Mouse (Mus musculus): ENCODE data around the gene Tenm3. TPM values are rescaled to one million over a fixed set of nuclear protein-coding genes. Genes with fewer than 3 reads are reported as not detected.

Tenm3 gene
- polyA plus RNA-seq, 2 experiments, result 38.0 to 48.1 TPM

- Histone ChIP-seq H3K4me2 (replicated peaks; ENCODE audit: low read depth, low read length, severe bottlenecking) (no peak overlapping the region), H3K9ac (ENCODE audit: low read depth, low read length, severe bottlenecking) (no peak overlapping the region), H3K36me3 (ENCODE audit: control insufficient read depth, insufficient read depth, low read length) (peaks cover 4% of the 10 kb centered on the region; the same call in 1 of the 2 replicates), H3K4me3 (replicated peaks; ENCODE audit: low read length) (no peak overlapping the region), H3K9me3 (ENCODE audit: control insufficient read depth, low read length) (no peaks in the 10 kb centered on the region), H3K27ac (replicated peaks; ENCODE audit: low read depth, low read length) (no peak overlapping the region), H3K4me1 (ENCODE audit: control insufficient read depth, insufficient read depth, low read length) (no peaks in the 10 kb centered on the region), H3K27me3 (ENCODE audit: control insufficient read depth, insufficient read depth, low read length) (no peaks in the 10 kb centered on the region)
- WGBS, result 86% methylated on average over 5 of the region's 5 CpGs
- ATAC-seq (ENCODE audit: low FRiP score, low read depth), result no peak
- TF ChIP-seq POLR2A (IDR thresholded peaks at IDR 0.05; ENCODE audit: borderline replicate concordance, extremely low read depth, insufficient read depth, insufficient read length), result no peak
- DNase-seq (ENCODE audit: low spot score), result no peak
These were observed 468.6 kb downstream of the Tenm3 start for GRCm38 (mm10) chr8:48375183-48375582.

DNA sequence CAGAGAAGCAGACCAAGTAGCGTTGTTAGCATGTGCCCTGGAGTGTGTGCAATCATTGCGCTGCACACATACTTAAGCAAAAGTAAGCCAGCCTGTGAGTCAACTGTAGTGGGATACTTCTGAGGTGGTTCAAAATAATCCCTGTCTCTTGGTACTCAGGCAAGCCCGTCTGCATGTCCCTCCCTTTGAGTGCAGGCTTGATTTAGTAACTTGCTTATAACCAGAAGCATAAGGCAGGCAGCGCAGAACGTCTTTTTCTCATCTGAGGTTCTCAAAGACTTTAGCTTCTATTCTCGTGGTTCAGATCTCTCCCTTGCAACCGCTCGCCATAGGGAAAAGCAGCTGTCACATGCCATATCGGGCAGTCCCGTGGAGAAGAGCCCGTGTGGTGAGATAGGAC, 470.3 kb downstream of the Tenm3 start:
- DNase-seq (ENCODE audit: low spot score) (no peak), ATAC-seq (ENCODE audit: low FRiP score, low read depth) (no peak)
- H3K4me3 ChIP-seq (replicated peaks; ENCODE audit: low read length), result no peak overlapping the region
- H3K4me1 ChIP-seq (ENCODE audit: control insufficient read depth, insufficient read depth, low read length), result no peaks in the 10 kb centered on the region
- H3K9ac ChIP-seq (ENCODE audit: low read depth, low read length, severe bottlenecking), result no peak overlapping the region
- no peaks in the 10 kb centered on the region for H3K27me3 ChIP-seq (ENCODE audit: control insufficient read depth, insufficient read depth, low read length)
- no peaks in the 10 kb centered on the region; the same call in 1 of the 2 replicates for H3K36me3 ChIP-seq (ENCODE audit: control insufficient read depth, insufficient read depth, low read length)
- no peak for TF ChIP-seq POLR2A (IDR thresholded peaks at IDR 0.05; ENCODE audit: borderline replicate concordance, extremely low read depth, insufficient read depth, insufficient read length)
- no peak overlapping the region for H3K4me2 ChIP-seq (replicated peaks; ENCODE audit: low read depth, low read length, severe bottlenecking)
- H3K9me3 ChIP-seq (ENCODE audit: control insufficient read depth, low read length), result no peaks in the 10 kb centered on the region
- H3K27ac ChIP-seq (replicated peaks; ENCODE audit: low read depth, low read length), result no peak overlapping the region
- WGBS, result 82% methylated on average over 11 of the region's 11 CpGs

DNA sequence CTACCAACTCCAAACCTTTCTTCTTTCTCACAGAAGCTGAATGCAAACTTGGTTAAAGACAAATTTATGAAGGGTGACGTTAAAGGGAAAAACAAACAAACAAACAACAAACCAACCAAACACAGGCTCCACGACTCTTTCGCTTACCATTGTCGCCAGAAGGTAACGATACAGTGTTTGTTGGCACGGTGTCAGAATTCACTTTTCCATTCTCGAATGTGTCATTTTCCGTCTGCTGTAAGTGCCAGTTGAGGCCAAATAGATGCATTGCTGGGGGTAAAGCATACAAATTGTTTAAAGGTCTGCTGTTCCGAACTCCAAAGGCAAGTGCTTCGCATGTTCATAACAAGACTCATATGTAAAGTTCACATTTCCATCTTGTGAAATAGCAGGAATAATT, 476.6 kb downstream of the Tenm3 start:
- no peak overlapping the region for H3K4me3 ChIP-seq (replicated peaks; ENCODE audit: low read length)
- H3K4me1 ChIP-seq (ENCODE audit: control insufficient read depth, insufficient read depth, low read length), result no peaks in the 10 kb centered on the region
- no peak for TF ChIP-seq POLR2A (IDR thresholded peaks at IDR 0.05; ENCODE audit: borderline replicate concordance, extremely low read depth, insufficient read depth, insufficient read length)
- no peak for ATAC-seq (ENCODE audit: low FRiP score, low read depth)
- DNase-seq (ENCODE audit: low spot score), result no peak
- no peaks in the 10 kb centered on the region for H3K9me3 ChIP-seq (ENCODE audit: control insufficient read depth, low read length)
- no peaks in the 10 kb centered on the region for H3K27me3 ChIP-seq (ENCODE audit: control insufficient read depth, insufficient read depth, low read length)
- WGBS, result 60% methylated on average over 10 of the region's 10 CpGs
- no peak overlapping the region for H3K9ac ChIP-seq (ENCODE audit: low read depth, low read length, severe bottlenecking)
- no peak overlapping the region for H3K4me2 ChIP-seq (replicated peaks; ENCODE audit: low read depth, low read length, severe bottlenecking)
- H3K36me3 ChIP-seq (ENCODE audit: control insufficient read depth, insufficient read depth, low read length), result peaks cover 5% of the 10 kb centered on the region; the same call in 1 of the 2 replicates
- no peak overlapping the region for H3K27ac ChIP-seq (replicated peaks; ENCODE audit: low read depth, low read length)

DNA sequence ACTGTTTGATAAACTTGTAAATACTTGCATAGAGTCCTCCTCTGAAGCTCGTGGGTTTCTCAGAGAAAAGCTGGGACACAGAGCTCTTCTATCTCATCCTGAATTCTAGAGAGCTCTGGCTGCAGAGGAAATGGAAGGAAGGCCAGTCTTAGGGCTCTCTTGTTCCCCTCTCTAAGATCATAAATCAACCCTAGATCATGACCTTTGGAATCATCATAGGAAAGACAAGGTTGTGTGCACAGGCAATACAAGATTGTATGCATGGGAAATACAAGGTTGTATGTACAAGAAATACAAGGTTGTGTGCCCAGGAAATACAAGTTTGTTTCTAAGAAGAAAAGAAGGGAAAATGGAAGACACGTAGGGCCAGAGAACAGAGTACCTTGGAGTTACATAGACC, 486.9 kb downstream of the Tenm3 start:
- H3K36me3 ChIP-seq (ENCODE audit: control insufficient read depth, insufficient read depth, low read length), result no peaks in the 10 kb centered on the region
- no peak for DNase-seq (ENCODE audit: low spot score)
- H3K4me1 ChIP-seq (ENCODE audit: control insufficient read depth, insufficient read depth, low read length), result no peaks in the 10 kb centered on the region
- no peak overlapping the region for H3K9ac ChIP-seq (ENCODE audit: low read depth, low read length, severe bottlenecking)
- H3K4me3 ChIP-seq (replicated peaks; ENCODE audit: low read length), result no peak overlapping the region
- no peak overlapping the region for H3K4me2 ChIP-seq (replicated peaks; ENCODE audit: low read depth, low read length, severe bottlenecking)
- no peak overlapping the region for H3K27ac ChIP-seq (replicated peaks; ENCODE audit: low read depth, low read length)
- no peaks in the 10 kb centered on the region for H3K9me3 ChIP-seq (ENCODE audit: control insufficient read depth, low read length)
- TF ChIP-seq POLR2A (IDR thresholded peaks at IDR 0.05; ENCODE audit: borderline replicate concordance, extremely low read depth, insufficient read depth, insufficient read length), result no peak
- H3K27me3 ChIP-seq (ENCODE audit: control insufficient read depth, insufficient read depth, low read length), result no peaks in the 10 kb centered on the region
- WGBS, result 74% methylated on average over 2 of the region's 2 CpGs
- ATAC-seq (ENCODE audit: low FRiP score, low read depth), result no peak

DNA sequence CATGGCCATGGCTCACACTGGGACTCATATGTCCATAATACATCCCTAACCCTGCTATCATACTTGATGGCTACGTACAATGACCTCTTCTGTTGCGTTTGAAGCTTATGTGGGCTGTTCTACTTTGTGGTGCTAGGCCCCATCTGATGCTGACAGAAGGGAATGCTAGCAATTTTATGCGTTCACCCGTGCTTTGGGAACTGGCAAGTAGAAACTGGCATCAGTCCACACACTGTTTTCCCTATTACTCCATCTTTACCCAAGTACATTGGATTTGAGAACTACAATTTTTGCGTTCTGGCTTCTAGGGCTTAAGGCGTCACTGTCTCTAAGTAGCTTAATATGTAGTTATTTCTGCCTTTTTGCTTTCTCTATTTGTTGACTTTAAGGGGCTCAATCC, 490.3 kb downstream of the Tenm3 start:
- no peak for ATAC-seq (ENCODE audit: low FRiP score, low read depth)

GRCm38 (mm10) chr8:48348901-48349300, 494.9 kb downstream of the Tenm3 start:
- no peak for DNase-seq (ENCODE audit: low spot score)
- no peaks in the 10 kb centered on the region for H3K9me3 ChIP-seq (ENCODE audit: control insufficient read depth, low read length)

More for the DNA sequence above, 490.3 kb downstream of the Tenm3 start:
- no peak overlapping the region for H3K27ac ChIP-seq (replicated peaks; ENCODE audit: low read depth, low read length)
- H3K9me3 ChIP-seq (ENCODE audit: control insufficient read depth, low read length), result no peaks in the 10 kb centered on the region
- H3K4me1 ChIP-seq (ENCODE audit: control insufficient read depth, insufficient read depth, low read length), result no peaks in the 10 kb centered on the region
- no peaks in the 10 kb centered on the region for H3K27me3 ChIP-seq (ENCODE audit: control insufficient read depth, insufficient read depth, low read length)
- WGBS, result 86% methylated on average over 6 of the region's 6 CpGs
- no peak overlapping the region for H3K4me3 ChIP-seq (replicated peaks; ENCODE audit: low read length)
- 0 out of 2 replicates have a peak, but pooled peaks cover 3% of the 10 kb centered on the region for H3K36me3 ChIP-seq (ENCODE audit: control insufficient read depth, insufficient read depth, low read length)
- no peak overlapping the region for H3K9ac ChIP-seq (ENCODE audit: low read depth, low read length, severe bottlenecking)
- DNase-seq (ENCODE audit: low spot score), result no peak
- TF ChIP-seq POLR2A (IDR thresholded peaks at IDR 0.05; ENCODE audit: borderline replicate concordance, extremely low read depth, insufficient read depth, insufficient read length), result no peak
- H3K4me2 ChIP-seq (replicated peaks; ENCODE audit: low read depth, low read length, severe bottlenecking), result no peak overlapping the region

More at GRCm38 (mm10) chr8:48348901-48349300, 494.9 kb downstream of the Tenm3 start:
- H3K4me3 ChIP-seq (replicated peaks; ENCODE audit: low read length), result no peak overlapping the region
- H3K36me3 ChIP-seq (ENCODE audit: control insufficient read depth, insufficient read depth, low read length), result 0 out of 2 replicates have a peak, but pooled peaks cover 3% of the 10 kb centered on the region
- H3K4me1 ChIP-seq (ENCODE audit: control insufficient read depth, insufficient read depth, low read length), result no peaks in the 10 kb centered on the region
- no peak overlapping the region for H3K27ac ChIP-seq (replicated peaks; ENCODE audit: low read depth, low read length)
- no peak for ATAC-seq (ENCODE audit: low FRiP score, low read depth)
- H3K4me2 ChIP-seq (replicated peaks; ENCODE audit: low read depth, low read length, severe bottlenecking), result no peak overlapping the region
- no peak overlapping the region for H3K9ac ChIP-seq (ENCODE audit: low read depth, low read length, severe bottlenecking)
- TF ChIP-seq POLR2A (IDR thresholded peaks at IDR 0.05; ENCODE audit: borderline replicate concordance, extremely low read depth, insufficient read depth, insufficient read length), result no peak
- H3K27me3 ChIP-seq (ENCODE audit: control insufficient read depth, insufficient read depth, low read length), result no peaks in the 10 kb centered on the region
- WGBS, result 94% methylated on average over 5 of the region's 5 CpGs
